Mouse (Mus musculus): Measurements from ENCODE around the gene Tmem171. TPM values are rescaled to one million over a fixed set of nuclear protein-coding genes. Genes with fewer than 3 reads are reported as not detected.

Tmem171 gene
- polyA plus RNA-seq (2012; ENCODE audit: low replicate concordance) = not detected in 2 replicates

DNA sequence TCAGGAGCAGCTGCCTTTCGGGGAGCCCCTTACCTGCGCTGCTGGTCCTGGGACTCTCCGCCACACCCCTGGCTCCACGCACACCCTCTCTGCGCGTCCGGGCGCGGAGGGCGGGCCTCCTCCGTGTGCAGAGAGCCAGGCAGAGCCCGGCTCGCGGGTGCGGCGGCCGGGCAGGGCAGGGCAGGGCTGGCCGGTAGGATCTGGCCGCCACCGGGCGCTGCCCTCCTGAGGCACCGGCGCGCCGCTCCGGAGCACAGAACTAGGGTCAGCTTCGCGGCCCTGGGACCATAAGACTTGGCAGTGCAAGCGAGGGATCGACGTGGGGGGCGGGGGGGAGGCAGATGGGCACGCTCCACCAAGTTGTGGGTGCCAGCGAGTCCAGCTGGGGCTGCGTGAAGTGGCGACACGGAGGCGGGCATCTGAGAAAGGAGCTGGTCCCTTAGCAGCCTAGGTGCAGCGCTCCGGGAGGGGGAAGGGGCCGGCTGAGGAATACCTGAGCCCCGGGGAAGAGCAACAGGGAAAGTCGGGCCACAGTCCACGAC lies at the start of gene Tmem171:
Tmem171 (minus strand) TSS at position 62 of the 542 bp plus-strand sequence.

DNA sequence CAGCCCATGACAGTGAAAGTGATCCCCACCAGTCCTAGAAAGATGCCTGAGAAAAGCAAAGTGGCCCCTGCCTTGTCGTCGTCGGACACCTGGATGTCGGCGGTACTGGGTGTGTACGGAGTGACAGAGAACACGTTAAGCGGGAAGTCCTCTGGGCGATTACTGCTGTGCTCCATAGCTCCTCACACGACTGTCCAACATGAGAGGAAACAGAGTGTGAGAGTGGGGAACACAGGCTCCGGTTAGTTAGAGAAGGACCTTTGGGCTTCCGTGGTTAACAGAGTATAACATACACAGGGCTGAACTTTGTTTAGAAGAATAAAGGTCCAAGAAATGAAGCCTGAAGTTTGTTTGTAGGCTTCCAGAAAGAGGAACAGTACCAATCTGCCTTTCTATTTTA lies 57.5 kb downstream of the Tmem171 start, which contains the start of gene Tmem174:
Tmem174 (minus strand) TSS at position 266 of the 400 bp plus-strand sequence.

Other genes with a start within 250 kb of the Tmem171 start
- 0.81 and 1.2 TPM in 2 replicates for gene Gm10320, start 202.8 kb downstream of the Tmem171 start, polyA plus RNA-seq (2012; ENCODE audit: low replicate concordance)
- gene Tmem174, start 57.4 kb downstream of the Tmem171 start, polyA plus RNA-seq (2012; ENCODE audit: low replicate concordance) = not detected in 2 replicates
- gene Fcho2, start 120.6 kb upstream of the Tmem171 start, polyA plus RNA-seq (2012; ENCODE audit: low replicate concordance) = 1.9 and 3.6 TPM in 2 replicates
- 10.2 and 11.0 TPM in 2 replicates for gene Tnpo1, start 231.6 kb upstream of the Tmem171 start, polyA plus RNA-seq (2012; ENCODE audit: low replicate concordance)